Mouse (Mus musculus) v-Abl transformed pro-B cells (cell line): Measurements from ENCODE around the gene Dse.
"Not testable (repeated sequence)": the region's sequence is repeated elsewhere in the genome, so short reads cannot be mapped to it uniquely, and the experiment has no call there.

Experiments
- in situ Hi-C, 2 experiments: fragments of 400-800 bp; cut with MboI; formaldehyde crosslinking; loops; one replicate each; pipeline ENCODE4 v1.15.1; 2025; ENCODE audit not compliant: unreplicated experiment in 2 of 2

Dse gene

GRCm38 (mm10) chr10:34207503-34207850 is at the start of gene Dse:
Dse (minus strand) TSS chr10:34207715.
- in situ Hi-C loops = no loop called here

GRCm38 (mm10) chr10:34252833-34253232 is 45.3 kb upstream of the Dse start:
- in situ Hi-C loops = not testable (repeated sequence)

- in situ Hi-C loops = no loop called here
These were observed 42.1 kb upstream of the Dse start for GRCm38 (mm10) chr10:34249594-34249993.

- in situ Hi-C loops = no loop called here
These were observed 40.2 kb upstream of the Dse start for GRCm38 (mm10) chr10:34247757-34248156.

GRCm38 (mm10) chr10:34246106-34246505 is 38.6 kb upstream of the Dse start:
- in situ Hi-C loops = no loop called here

GRCm38 (mm10) chr10:34244745-34245144 is 37.2 kb upstream of the Dse start:
- in situ Hi-C loops = no loop called here

GRCm38 (mm10) chr10:34238536-34238935 is 31.0 kb upstream of the Dse start:
- in situ Hi-C loops = no loop called here

- in situ Hi-C loops = no loop called here
These were observed 29.1 kb upstream of the Dse start for GRCm38 (mm10) chr10:34236569-34236968.

GRCm38 (mm10) chr10:34235384-34235783 is 27.9 kb upstream of the Dse start:
- in situ Hi-C loops = no loop called here

- in situ Hi-C loops = loop anchor here in 1 of 2 experiments (5.0 kb wide), 1 partner anchor 82 kb away; no protein-coding TSS in a partner anchor
These were observed 26.6 kb upstream of the Dse start for GRCm38 (mm10) chr10:34233931-34234745.

- in situ Hi-C loops = loop anchor here in 1 of 2 experiments (5.0 kb wide), 1 partner anchor 81 kb away; no protein-coding TSS in a partner anchor
These were observed 25.9 kb upstream of the Dse start for GRCm38 (mm10) chr10:34233418-34233817.

GRCm38 (mm10) chr10:34230121-34230675 is 22.7 kb upstream of the Dse start:
- in situ Hi-C loops = loop anchor here in 1 of 2 experiments (5.0 kb wide), 1 partner anchor 78 kb away; no protein-coding TSS in a partner anchor

- in situ Hi-C loops = no loop called here
These were observed 22.0 kb upstream of the Dse start for GRCm38 (mm10) chr10:34229491-34229890.

GRCm38 (mm10) chr10:34223660-34224059 is 16.1 kb upstream of the Dse start:
- in situ Hi-C loops = no loop called here

GRCm38 (mm10) chr10:34221909-34222620 is 14.6 kb upstream of the Dse start:
- in situ Hi-C loops = no loop called here

GRCm38 (mm10) chr10:34218191-34218590 is 10.7 kb upstream of the Dse start:
- in situ Hi-C loops = no loop called here

- in situ Hi-C loops = no loop called here
These were observed 8.2 kb upstream of the Dse start for GRCm38 (mm10) chr10:34215667-34216066.

GRCm38 (mm10) chr10:34209951-34210350 is 2.4 kb upstream of the Dse start:
- in situ Hi-C loops = no loop called here

GRCm38 (mm10) chr10:34208031-34208430 is 516 bp upstream of the Dse start:
- in situ Hi-C loops = no loop called here

- in situ Hi-C loops = no loop called here
These were observed 572 bp downstream of the Dse start for GRCm38 (mm10) chr10:34206783-34207502.

- in situ Hi-C loops = no loop called here
These were observed 1.1 kb downstream of the Dse start for GRCm38 (mm10) chr10:34206436-34206782.
